Mouse (Mus musculus) frontal cortex, postnatal 25 days (tissue): Measurements from ENCODE around the gene Camsap2.

ENCODE experiments used
- DNase-seq, 2 experiments: peaks; one replicate each; pipeline ENCODE4 v3.0.0; 2022; ENCODE audit warnings: low spot score in 2 of 2

The Camsap2 gene

DNA sequence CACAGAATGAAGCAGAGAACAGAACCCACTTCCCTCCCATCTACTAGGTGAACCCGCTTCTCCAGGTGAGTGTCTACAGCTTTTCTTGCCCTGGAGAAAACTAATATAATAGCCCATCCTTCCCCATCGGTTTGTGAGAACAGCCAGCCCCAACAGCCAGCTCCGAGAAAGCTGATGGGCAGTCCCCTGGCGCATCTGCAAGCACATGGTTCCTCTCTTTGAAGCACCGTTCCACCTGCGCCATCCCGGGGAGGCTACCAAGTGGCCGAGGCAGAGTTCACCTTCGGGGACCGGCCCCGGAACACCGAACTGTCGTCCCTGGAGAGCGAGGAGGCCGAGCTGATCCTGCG is 86.4 kb downstream of the Camsap2 start:
- no peak for DNase-seq

- DNase-seq, result no peak
These were observed 87.4 kb downstream of the Camsap2 start for GRCm38 (mm10) chr1:136258495-136258894.

DNA sequence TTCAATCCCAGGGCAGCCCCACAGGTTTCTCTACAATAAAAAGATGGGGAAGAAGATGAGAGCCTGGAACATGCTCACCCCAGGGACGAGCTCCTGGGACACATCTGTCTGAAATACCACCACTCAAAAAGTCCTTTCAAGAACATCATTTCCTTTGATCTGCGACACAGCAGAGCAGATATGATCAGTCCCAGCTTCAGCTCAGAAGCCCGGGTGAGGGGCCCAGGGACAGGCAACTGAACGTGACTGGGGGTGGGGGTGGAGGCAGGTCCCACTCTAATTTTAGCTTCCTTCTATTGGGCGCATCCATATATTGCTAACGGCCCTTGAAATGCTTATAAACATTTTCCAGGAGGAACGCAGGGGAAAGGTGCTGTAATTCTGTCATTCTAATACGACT is 90.2 kb downstream of the Camsap2 start:
- no peak for DNase-seq

DNA sequence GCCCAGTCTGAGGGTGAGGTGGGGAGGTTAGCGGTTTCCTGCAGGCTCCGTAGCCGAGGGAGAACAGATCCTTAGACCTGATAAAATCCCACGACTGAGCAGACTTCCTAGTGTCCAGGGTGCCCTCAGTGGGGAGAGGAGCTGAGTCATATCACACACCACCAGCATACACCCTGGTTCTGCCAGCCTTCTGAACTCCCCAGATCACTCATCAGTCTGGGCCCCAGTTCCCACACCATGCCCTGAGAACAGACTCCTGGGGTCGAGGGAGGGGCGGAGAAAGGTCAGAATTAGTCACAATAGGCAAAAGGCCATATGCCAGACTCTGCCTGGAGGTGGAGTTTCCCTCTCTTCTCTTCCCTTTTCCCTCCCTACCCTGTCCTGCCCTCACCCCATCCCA is 90.7 kb downstream of the Camsap2 start:
- DNase-seq, result no peak

DNA sequence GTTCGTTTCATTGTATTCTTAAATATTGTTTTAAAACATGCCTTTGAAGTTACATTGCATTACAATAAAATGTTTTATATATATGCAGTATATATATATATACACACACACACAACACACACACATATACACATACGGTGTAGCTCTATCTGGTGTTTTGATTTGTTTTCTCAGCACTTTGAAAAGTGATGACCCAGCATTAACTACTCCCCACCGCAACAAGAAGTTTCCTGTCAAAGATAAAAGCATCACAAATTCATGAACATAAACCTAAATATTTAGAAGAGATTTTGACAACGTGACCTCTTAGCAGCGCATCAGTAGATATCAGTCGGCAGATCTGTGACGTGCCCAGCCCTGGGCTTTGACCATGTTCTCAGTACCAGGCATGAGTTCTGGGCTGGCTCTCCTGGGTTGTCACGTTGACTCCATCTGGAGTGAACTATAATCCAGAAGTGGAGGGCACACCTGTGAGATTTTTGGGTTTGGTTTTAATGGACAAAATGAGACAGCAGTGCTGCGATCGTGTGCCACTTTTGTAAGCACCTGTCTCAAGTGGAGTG is 91.3 kb downstream of the Camsap2 start:
- no peak for DNase-seq

- no peak for DNase-seq
These were observed 92.4 kb downstream of the Camsap2 start for GRCm38 (mm10) chr1:136253472-136253871.

GRCm38 (mm10) chr1:136249662-136250061 is 96.2 kb downstream of the Camsap2 start:
- DNase-seq, result no peak

GRCm38 (mm10) chr1:136247393-136247792 is 98.5 kb downstream of the Camsap2 start:
- no peak for DNase-seq

GRCm38 (mm10) chr1:136244469-136244868 is 101.4 kb downstream of the Camsap2 start:
- DNase-seq, result no peak

DNA sequence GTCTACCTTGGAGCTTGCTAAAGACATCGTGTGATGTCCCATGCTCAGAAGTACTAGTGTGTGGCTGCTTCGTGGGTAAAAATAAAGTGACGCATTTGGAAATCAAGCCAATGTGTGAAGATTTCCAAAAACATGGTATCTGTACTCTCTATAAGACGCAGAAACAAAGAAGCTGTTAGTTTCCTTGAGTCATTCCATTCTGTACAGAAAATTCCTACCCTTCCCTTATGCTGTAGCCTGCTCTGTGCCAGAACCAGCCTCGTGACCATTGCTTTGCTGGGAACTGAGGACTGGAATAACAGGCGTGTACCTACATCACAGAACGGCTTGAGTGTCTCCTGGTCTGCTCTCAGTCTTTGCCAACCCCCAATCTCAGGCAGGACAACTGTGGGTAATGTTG is 104.1 kb downstream of the Camsap2 start:
- no peak for DNase-seq

GRCm38 (mm10) chr1:136238495-136238894 is 107.4 kb downstream of the Camsap2 start:
- no peak for DNase-seq

DNA sequence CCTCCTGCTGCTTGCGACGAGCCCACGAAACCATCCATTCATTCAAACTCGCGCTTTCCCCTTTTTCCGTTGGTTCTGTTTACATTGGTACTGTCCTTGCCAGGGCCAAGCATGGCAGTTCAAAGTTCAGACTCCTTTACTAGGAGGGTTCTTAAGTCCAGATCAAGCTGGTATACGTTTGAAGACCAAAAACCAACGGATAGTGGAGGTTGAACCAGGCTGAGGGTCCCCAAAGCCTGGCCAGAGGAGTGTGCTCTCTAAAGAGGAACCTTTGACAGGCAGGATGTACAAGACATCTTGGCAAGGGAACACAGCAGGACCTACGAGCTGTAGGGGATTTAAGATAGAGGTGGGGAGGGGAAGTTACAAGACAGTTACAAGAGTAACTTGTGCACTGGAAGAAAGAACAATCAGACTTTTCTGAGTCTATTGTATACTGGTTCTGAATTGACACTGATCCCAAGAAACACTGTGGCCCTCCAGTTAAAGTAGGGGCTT is 111.3 kb downstream of the Camsap2 start:
- DNase-seq, result no peak

- no peak for DNase-seq
These were observed 111.9 kb downstream of the Camsap2 start, which contains the start of gene Inava for GRCm38 (mm10) chr1:136233892-136234594. Gene Inava (minus strand): TSS chr1:136234264.

DNA sequence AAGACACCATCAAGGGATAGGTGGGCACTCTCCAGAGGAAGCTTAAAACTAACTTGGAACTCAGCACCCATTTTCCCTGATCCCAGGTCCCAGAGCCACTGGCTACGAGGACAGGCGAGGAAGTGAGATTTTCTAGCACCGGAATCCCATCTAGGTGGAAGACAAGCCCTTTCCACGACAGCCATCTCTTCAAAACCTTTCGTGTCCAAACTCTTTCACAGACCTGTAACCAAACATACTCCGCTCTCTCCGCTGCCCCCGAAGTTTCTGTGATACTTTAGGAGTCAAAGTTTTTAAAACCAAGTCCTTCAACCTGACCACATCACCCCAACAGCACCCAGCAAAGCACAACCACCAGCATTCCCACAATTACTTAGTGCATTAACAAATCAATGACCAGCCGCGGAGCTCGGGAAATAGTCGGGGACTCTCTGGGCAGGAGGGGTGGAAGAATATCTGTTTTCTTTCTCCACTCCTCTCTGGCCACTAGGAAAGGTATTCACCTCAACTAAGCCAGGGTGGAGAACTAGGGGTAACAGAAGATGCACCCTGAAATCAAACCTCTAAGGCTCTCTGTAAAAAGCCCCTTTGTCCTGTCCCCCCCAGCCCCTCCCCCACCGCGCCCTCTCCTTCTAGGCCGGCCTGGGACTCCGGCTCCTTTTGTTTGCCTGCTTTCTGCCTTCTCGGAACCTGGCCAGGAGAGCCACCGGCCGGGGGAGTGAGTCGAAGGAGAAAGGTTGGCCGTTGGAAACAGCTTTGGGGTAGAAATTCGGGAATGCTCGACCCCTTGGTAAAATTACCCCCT is 112.7 kb downstream of the Camsap2 start:
- no peak for DNase-seq

GRCm38 (mm10) chr1:136232285-136232926 is 113.5 kb downstream of the Camsap2 start:
- no peak for DNase-seq

DNA sequence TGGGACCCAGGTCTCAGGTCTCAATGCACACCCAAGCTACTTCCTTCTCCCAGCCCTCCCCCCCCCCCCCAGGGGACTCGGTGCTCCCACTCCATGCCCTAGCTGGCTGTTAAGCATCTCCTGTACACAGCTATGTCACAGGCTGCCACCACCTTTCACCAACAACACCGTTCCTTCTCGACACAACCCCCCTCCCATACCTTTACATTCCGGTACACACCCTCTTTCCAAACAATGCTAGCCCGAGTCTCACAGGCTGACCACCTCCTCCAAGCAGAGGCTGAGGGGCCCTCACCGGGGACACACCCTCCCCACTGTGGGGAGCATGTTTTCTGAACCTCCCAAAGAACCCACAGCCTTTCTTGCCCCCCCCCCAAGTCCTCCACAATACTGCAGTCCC is 114.3 kb downstream of the Camsap2 start:
- no peak for DNase-seq

GRCm38 (mm10) chr1:136230201-136230600 is 115.7 kb downstream of the Camsap2 start:
- DNase-seq, result no peak

GRCm38 (mm10) chr1:136229040-136229373 is 116.9 kb downstream of the Camsap2 start:
- no peak for DNase-seq

DNA sequence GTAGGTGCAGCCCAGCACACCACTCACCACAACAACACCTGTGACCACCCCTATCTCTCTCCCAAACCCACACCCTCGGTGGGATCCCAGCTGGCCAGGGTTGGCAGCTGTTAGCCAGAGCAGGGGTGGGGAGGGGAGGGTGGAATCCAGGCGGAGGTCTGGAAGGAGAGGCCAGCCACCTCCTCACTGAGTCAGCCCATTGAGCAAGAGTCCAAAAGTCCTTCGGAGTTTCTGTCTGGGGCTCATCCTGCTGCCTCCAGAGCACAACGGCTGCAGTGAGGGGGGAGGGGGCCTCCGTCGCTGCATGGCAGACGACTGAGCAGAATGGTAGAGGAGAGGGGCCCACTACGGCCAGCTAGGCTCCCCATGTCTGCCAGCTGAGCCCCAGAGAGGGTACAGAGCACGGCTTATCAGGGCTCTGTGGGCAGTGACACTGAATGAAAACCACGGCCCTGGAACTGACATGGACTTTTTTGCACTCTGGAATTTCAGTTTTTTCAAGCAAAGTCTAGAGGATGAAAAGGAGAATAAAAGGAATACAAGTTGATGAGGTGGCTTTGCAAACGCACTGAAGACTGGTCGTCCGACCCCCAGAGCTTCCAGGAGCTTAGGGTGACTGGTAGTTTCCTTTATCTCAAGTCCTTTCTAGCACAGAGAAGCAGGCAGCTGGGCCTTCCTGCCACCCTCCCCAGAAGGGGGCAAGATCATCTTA is 117.4 kb downstream of the Camsap2 start:
- DNase-seq, result no peak

DNA sequence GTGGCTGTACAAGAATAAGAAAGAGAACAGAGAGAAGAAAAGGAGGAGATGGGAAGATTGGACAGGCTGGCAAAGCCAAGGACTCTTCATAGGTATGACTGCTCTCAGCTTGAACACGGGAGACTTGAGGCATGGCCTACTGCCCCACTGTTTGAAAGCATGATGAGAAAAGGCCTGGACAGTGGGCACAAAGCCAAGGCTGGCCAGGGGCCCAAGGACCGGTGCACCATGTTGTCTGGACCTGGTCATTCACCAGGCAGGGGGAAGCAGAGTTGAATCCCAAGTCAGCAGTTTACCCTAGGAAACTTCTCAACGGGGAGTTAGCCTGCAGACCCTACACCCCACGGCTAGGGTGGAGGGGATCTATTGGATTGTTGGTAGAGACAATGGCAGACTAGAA is 118.0 kb downstream of the Camsap2 start:
- no peak for DNase-seq

DNA sequence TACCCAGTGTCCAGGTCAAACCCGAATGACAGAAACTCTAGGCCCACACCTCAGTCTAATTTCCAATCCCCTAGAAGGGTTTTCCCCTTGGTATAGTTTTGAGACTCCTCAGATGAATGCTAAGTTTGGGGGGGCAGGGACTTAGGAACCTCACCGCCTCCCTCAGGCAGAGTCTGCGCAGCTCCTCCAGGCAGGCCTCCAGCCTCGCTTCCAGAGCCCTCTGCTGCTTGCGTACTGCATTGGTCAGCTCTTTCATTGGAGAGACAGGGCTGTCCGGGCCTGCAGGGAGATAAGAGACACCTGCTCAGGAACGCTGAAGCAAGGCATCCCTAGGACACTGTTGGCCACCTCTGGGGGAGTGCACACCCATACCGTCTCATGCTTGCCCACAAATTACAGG is 119.3 kb downstream of the Camsap2 start:
- no peak for DNase-seq

DNA sequence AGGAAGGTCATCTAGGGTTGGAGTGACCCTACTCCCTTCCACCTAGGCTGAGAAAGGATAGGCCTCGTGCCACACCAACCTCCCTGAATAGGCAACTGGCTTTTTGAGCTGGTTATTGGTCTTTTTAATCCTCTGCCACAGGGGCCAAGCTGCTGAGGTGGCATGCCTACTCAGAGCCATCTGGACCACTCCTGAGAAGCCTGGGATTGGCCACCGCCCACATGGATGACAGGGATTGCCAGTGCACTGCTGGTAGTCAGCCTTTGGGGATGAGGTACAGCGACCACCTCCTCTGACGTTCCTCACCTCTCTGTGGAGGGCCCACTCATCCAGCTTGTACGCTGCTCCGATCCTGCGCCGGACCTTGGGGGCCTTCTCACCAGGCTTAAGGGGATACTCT is 120.1 kb downstream of the Camsap2 start:
- DNase-seq, result no peak
